Mouse (Mus musculus): ENCODE results near the gene Fam213b. TPM values are rescaled to one million over a fixed set of nuclear protein-coding genes. Genes with fewer than 3 reads are reported as not detected.

The Fam213b gene
- total and polyA plus RNA-seq, 3 experiments, result not detected

- TF ChIP-seq GATA2 (IDR thresholded peaks at IDR 0.05; ENCODE audit: borderline replicate concordance, low read depth, low read length), result no peak
- no peak for TF ChIP-seq CTCF (IDR thresholded peaks at IDR 0.05; ENCODE audit: low read depth, low read length)
- no peak for TF ChIP-seq TAL1 (conservative IDR thresholded peaks at IDR 0.05; ENCODE audit: low read depth, low read length)
- TF ChIP-seq POLR2AphosphoS5 (IDR thresholded peaks at IDR 0.05; ENCODE audit: insufficient replicate concordance, low read depth, low read length), result no peak
- TF ChIP-seq GATA1 (IDR thresholded peaks at IDR 0.05; ENCODE audit: borderline replicate concordance, low read length), result no peak
- Histone ChIP-seq H3K4me1 (ENCODE audit: insufficient read depth, low read depth, low read length) (peaks cover 46% of the 10 kb centered on the region), H3K9me3 (replicated peaks) (no peaks in the 10 kb centered on the region), H3K4me3 (ENCODE audit: low read depth, low read length) (no peak overlapping the region), H3K27me3 (ENCODE audit: insufficient read depth, low read length) (peaks cover 25% of the 10 kb centered on the region), H3K36me3 (replicated peaks) (no peaks in the 10 kb centered on the region)
- ATAC-seq (ENCODE audit: extremely low read depth, insufficient number of reproducible peaks, low FRiP score, poor library complexity, severe bottlenecking), result peak; percentile 23; the same call in 1 of the 2 replicates
- no peak for DNase-seq (ENCODE audit: low spot score)
Observed at GRCm38 (mm10) chr4:154942632-154943322, 43.8 kb upstream of the Fam213b start.

- H3K9me3 ChIP-seq (replicated peaks), result no peaks in the 10 kb centered on the region
- H3K36me3 ChIP-seq (replicated peaks), result no peaks in the 10 kb centered on the region
- DNase-seq (ENCODE audit: low spot score) (no peak), ATAC-seq (ENCODE audit: extremely low read depth, insufficient number of reproducible peaks, low FRiP score, poor library complexity, severe bottlenecking) (no peak)
- no peak for TF ChIP-seq TAL1 (conservative IDR thresholded peaks at IDR 0.05; ENCODE audit: low read depth, low read length)
- TF ChIP-seq POLR2AphosphoS5 (IDR thresholded peaks at IDR 0.05; ENCODE audit: insufficient replicate concordance, low read depth, low read length), result no peak
- no peak for TF ChIP-seq CTCF (IDR thresholded peaks at IDR 0.05; ENCODE audit: low read depth, low read length)
- TF ChIP-seq GATA2 (IDR thresholded peaks at IDR 0.05; ENCODE audit: borderline replicate concordance, low read depth, low read length), result no peak
- no peak for TF ChIP-seq GATA1 (IDR thresholded peaks at IDR 0.05; ENCODE audit: borderline replicate concordance, low read length)
- H3K27me3 ChIP-seq (ENCODE audit: insufficient read depth, low read length), result peaks cover 23% of the 10 kb centered on the region
- no peak overlapping the region for H3K4me3 ChIP-seq (ENCODE audit: low read depth, low read length)
- peaks cover 46% of the 10 kb centered on the region for H3K4me1 ChIP-seq (ENCODE audit: insufficient read depth, low read depth, low read length)
Observed at GRCm38 (mm10) chr4:154941831-154942230, 42.9 kb upstream of the Fam213b start.

DNA sequence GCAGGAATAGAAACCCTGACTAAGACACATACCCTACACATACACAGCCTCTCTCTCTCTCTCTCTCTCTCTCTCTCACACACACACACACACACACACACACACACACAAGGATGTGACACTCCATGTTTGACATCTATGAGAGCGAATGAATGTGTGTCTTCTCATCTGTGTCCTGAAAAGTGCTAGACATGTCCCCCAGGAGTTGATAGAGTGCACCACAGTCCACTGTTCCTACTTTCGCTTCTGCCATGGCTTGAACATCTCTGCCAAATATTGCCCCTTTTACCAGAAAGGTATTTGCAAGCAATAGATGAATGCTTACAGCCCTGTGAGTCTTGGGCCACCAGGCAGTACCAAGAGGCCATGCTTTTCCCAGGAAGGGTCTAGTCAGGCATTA, 41.2 kb upstream of the Fam213b start:
- ATAC-seq (ENCODE audit: extremely low read depth, insufficient number of reproducible peaks, low FRiP score, poor library complexity, severe bottlenecking) (no peak), DNase-seq (ENCODE audit: low spot score) (no peak)
- peaks cover 7% of the 10 kb centered on the region for H3K27me3 ChIP-seq (ENCODE audit: insufficient read depth, low read length)
- H3K9me3 ChIP-seq (replicated peaks), result no peaks in the 10 kb centered on the region
- TF ChIP-seq CTCF (IDR thresholded peaks at IDR 0.05; ENCODE audit: low read depth, low read length) (no peak), GATA1 (IDR thresholded peaks at IDR 0.05; ENCODE audit: borderline replicate concordance, low read length) (no peak), POLR2AphosphoS5 (IDR thresholded peaks at IDR 0.05; ENCODE audit: insufficient replicate concordance, low read depth, low read length) (no peak), GATA2 (IDR thresholded peaks at IDR 0.05; ENCODE audit: borderline replicate concordance, low read depth, low read length) (no peak), TAL1 (conservative IDR thresholded peaks at IDR 0.05; ENCODE audit: low read depth, low read length) (no peak)
- no peak overlapping the region for H3K4me3 ChIP-seq (ENCODE audit: low read depth, low read length)
- no peaks in the 10 kb centered on the region for H3K36me3 ChIP-seq (replicated peaks)
- H3K4me1 ChIP-seq (ENCODE audit: insufficient read depth, low read depth, low read length), result peaks cover 41% of the 10 kb centered on the region

DNA sequence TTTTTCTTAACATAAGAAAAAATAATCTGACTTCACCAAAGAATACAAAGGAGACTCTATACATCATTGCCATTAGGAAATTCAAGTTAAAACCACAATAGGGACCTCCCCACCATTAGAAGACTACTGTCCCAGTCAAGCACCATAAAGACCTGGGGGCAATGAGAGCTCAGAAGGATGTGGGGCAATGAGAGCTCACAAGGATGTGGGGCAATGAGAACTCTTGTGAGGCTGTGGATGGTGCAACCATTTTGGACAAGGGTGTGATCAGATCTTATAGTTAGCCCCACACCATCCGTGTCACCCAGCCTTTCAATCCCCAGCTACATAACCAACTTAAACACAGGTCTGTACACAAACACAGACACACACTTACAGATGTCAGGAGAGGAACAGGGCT, 38.8 kb upstream of the Fam213b start:
- Histone ChIP-seq H3K27me3 (ENCODE audit: insufficient read depth, low read length) (peaks cover 12% of the 10 kb centered on the region), H3K4me1 (ENCODE audit: insufficient read depth, low read depth, low read length) (peaks cover 28% of the 10 kb centered on the region), H3K36me3 (replicated peaks) (no peaks in the 10 kb centered on the region), H3K9me3 (replicated peaks) (no peaks in the 10 kb centered on the region), H3K4me3 (ENCODE audit: low read depth, low read length) (no peak overlapping the region)
- ATAC-seq (ENCODE audit: extremely low read depth, insufficient number of reproducible peaks, low FRiP score, poor library complexity, severe bottlenecking) (no peak), DNase-seq (ENCODE audit: low spot score) (no peak)
- TF ChIP-seq GATA2 (IDR thresholded peaks at IDR 0.05; ENCODE audit: borderline replicate concordance, low read depth, low read length) (no peak), TAL1 (conservative IDR thresholded peaks at IDR 0.05; ENCODE audit: low read depth, low read length) (no peak), POLR2AphosphoS5 (IDR thresholded peaks at IDR 0.05; ENCODE audit: insufficient replicate concordance, low read depth, low read length) (no peak)

DNA sequence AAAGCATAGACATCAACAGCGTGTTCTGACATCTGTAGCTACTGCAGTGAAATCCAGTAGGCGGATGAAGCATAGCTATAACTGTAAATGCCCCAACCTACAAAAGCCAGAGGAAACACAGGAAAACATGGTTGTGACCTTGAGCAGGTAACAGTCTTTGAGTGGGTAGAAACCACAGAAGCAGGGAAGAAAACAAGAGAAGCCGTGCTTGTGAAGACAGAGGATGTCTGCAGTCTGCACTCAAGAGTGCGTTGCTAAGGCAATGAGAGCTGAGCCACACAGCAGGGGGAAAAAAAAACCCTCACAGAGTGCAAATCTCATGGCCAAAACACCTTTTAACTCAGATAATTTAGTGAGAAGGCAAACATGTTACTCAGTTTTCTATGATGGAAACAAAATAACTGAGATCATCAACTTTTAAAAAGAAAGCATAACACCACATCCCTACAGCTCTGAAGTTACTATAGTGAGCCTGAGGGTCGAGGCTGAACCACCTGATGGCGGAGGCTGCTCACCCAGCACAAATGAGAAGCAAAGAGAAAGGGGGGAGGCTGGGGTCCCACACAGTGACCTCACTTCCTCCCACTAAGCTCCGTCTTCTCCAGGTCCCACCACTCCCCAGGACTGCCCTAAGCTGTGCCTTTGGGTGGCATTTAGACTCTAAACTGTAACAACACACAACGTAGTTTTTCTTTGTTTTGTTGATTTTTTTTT, 37.8 kb upstream of the Fam213b start:
- no peak for DNase-seq (ENCODE audit: low spot score)
- no peak for ATAC-seq (ENCODE audit: extremely low read depth, insufficient number of reproducible peaks, low FRiP score, poor library complexity, severe bottlenecking)
- H3K27me3 ChIP-seq (ENCODE audit: insufficient read depth, low read length), result peaks cover 14% of the 10 kb centered on the region
- H3K4me1 ChIP-seq (ENCODE audit: insufficient read depth, low read depth, low read length), result peaks cover 24% of the 10 kb centered on the region
- no peaks in the 10 kb centered on the region for H3K9me3 ChIP-seq (replicated peaks)
- H3K4me3 ChIP-seq (ENCODE audit: low read depth, low read length), result no peak overlapping the region
- TF ChIP-seq TAL1 (conservative IDR thresholded peaks at IDR 0.05; ENCODE audit: low read depth, low read length), result no peak
- TF ChIP-seq CTCF (IDR thresholded peaks at IDR 0.05; ENCODE audit: low read depth, low read length), result no peak
- no peak for TF ChIP-seq GATA1 (IDR thresholded peaks at IDR 0.05; ENCODE audit: borderline replicate concordance, low read length)
- TF ChIP-seq GATA2 (IDR thresholded peaks at IDR 0.05; ENCODE audit: borderline replicate concordance, low read depth, low read length), result no peak
- TF ChIP-seq POLR2AphosphoS5 (IDR thresholded peaks at IDR 0.05; ENCODE audit: insufficient replicate concordance, low read depth, low read length), result no peak
- no peaks in the 10 kb centered on the region for H3K36me3 ChIP-seq (replicated peaks)

- no peak for DNase-seq (ENCODE audit: low spot score)
- no peak for ATAC-seq (ENCODE audit: extremely low read depth, insufficient number of reproducible peaks, low FRiP score, poor library complexity, severe bottlenecking)
- no peaks in the 10 kb centered on the region for H3K9me3 ChIP-seq (replicated peaks)
- H3K36me3 ChIP-seq (replicated peaks), result no peaks in the 10 kb centered on the region
- peaks cover 17% of the 10 kb centered on the region for H3K4me1 ChIP-seq (ENCODE audit: insufficient read depth, low read depth, low read length)
- H3K27me3 ChIP-seq (ENCODE audit: insufficient read depth, low read length), result peaks cover 14% of the 10 kb centered on the region
- no peak overlapping the region for H3K4me3 ChIP-seq (ENCODE audit: low read depth, low read length)
- no peak for TF ChIP-seq CTCF (IDR thresholded peaks at IDR 0.05; ENCODE audit: low read depth, low read length)
- no peak for TF ChIP-seq POLR2AphosphoS5 (IDR thresholded peaks at IDR 0.05; ENCODE audit: insufficient replicate concordance, low read depth, low read length)
- TF ChIP-seq TAL1 (conservative IDR thresholded peaks at IDR 0.05; ENCODE audit: low read depth, low read length), result no peak
- no peak for TF ChIP-seq GATA2 (IDR thresholded peaks at IDR 0.05; ENCODE audit: borderline replicate concordance, low read depth, low read length)
- no peak for TF ChIP-seq GATA1 (IDR thresholded peaks at IDR 0.05; ENCODE audit: borderline replicate concordance, low read length)
Observed at GRCm38 (mm10) chr4:154935788-154936187, 36.9 kb upstream of the Fam213b start.

All from G1E (cell line).